Mouse (Mus musculus): ENCODE data around the gene Eya3. TPM values are rescaled to one million over a fixed set of nuclear protein-coding genes. Genes with fewer than 3 reads are reported as not detected.
"Not testable (repeated sequence)": the region's sequence is repeated elsewhere in the genome, so short reads cannot be mapped to it uniquely, and the experiment has no call there.

Eya3 gene
- total RNA-seq, 2 experiments from 2014 or later, result 27.9 to 32.3 TPM

DNA sequence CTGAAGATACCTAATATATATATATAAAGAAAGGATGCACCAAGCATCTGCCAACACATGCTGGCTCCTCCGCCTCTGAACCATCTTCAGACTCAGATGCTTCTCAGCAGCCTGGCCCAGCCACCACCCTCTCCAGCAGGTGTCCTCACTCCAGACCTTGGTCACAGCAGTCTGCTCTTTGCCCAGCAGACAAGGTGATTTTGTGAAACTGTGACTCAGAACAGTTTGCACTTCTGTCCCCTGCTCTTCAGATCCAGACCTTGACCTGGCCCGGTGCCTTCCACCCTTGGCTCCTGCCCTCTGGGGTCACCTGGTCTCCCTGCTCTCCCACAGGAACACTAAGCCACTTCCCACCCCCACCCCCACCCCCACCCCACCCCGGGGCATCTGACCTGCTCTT is 97.1 kb downstream of the Eya3 start:
- DNase-seq (ENCODE audit: low spot score in 2 of 2), result no peak

DNA sequence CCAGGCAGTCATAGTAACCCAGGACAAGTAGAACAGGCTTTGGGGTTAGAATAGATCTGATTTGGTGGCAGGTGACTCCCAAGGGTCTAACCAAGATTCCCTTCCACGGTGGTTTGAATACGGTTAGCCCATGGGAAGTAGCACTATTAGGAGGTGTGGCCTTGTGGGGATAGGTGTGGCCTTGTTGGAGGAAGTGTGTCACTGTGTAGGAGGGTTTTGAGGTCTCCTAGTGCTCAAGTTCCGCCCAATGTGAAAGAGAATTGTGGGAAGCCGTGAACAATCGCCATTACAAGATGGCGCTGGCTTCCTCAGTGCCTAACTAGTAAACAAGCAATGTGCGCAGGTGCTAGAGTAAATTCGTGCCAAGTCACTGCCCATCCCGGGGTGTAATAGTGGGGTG is 98.4 kb downstream of the Eya3 start:
- not testable (repeated sequence) for DNase-seq (ENCODE audit: low spot score in 2 of 2)

DNA sequence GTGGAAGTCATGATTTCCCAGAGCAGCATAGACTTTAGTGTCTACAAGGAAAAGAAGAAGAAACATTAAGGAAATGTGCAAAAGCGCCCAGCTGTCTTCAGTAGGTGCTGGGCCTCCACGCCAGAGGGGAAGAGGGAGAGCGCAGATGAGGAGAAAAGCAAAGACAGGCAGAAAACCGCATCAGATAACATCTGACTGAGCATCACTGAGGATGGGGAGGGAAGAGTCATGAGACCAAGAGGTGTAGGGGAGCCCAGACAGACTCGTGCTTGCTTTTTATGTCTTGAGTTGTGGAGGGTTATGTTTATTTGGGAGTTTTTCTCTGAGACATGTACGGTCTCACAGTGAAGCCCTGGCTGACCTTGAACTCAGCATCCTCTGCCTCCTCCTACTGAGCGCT is 102.7 kb downstream of the Eya3 start:
- no peak for DNase-seq (ENCODE audit: low spot score in 2 of 2)

DNA sequence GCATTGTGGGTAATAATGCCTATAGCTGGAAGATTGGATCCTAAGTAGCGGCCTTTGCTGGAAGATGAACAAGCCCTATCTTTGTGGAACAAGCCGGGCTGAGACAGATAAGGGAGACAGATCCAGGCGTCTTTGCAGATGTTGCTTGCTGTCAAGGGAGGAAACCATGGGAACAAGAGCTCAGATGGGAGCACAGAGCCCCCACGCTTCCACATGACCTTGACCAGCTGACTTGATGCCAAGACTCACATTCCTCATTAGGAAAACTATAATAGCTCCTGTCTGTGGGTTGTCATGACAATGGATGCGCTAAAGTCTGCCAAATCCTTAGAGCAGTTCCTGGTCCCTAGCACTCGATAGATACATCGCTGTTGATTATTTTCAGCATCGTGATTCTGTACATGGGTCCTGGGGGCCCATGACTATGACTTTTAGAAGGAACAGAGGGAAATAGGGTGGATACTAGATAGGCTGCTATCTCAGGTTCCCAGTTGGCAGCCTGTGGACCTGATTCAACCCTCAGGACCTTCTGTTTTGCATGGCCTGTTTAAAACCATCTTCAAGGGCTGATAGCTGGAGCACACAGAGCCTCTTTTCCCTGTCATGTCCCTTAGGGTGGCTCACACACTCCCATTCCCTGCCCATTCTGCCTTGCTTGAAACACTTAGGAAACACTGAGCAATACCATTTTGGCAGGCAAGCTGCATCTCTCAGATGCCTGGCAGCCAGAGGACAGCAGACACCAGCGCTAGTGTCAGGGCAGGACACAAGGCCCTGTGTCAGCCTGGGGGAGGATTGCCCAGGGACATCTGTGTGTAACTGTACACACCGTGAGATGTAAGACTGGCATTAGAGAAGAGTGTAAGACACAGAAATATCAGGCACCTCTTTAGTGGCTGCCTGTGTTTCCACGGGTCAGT is 105.5 kb downstream of the Eya3 start:
- DNase-seq (ENCODE audit: low spot score in 2 of 2), result no peak

DNA sequence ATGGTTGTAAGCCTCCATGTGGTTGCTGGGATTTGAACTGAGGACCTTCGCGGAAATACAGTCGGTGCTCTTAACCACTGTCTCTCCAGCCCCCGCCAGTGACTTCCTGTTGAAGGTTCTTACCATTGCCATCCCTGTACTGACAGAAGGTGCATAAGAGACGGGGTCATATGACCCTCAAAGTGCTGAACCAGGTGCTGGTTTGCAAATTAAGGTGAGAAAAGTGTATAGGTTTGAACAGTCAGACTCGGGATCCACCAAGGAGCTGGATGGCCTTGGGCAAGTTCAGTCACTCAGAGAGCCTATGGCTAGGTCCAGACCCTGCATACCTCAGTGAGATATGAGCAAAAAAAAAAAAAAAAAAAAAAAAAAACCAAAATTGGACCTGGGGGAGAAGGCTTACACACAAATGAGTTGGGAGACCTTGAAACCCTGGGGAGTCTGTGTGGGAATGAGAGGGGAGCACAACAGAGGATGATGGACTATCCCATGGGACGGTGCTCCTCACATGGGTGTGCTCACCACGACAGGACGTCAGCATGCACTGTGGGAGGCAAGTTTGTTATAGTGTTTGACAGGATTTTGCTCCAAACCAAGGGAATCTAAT is 108.2 kb downstream of the Eya3 start:
- no peak for DNase-seq (ENCODE audit: low spot score in 2 of 2)

DNA sequence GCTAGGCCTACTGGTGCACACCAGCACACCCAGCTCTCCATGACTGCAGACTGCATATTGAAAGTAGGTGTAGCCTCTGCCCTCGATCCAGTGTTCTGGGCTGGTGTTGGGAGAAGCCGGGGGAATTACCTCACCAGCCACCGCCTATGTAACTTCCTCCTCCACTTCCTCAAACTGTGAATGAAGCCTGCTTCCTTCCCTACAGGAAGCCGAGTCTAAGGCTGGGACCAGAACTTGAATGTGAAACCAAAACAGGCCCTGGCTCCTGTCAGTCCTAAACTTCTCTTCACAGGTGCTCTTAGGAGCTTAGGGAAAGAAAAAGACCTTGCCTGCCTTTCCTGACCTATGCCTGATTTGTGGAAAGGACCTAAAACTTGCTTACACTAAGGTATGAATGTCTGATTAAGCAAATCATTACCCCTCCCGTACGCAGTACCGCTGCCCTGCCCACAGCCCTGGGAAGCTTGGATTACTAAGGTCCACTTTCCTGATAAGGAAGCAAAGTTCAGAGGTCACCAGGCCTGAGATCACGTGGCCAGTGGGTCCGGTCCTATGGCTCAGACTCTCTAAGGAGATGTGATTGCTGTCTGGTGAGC is 109.0 kb downstream of the Eya3 start:
- DNase-seq (ENCODE audit: low spot score in 2 of 2), result no peak

DNA sequence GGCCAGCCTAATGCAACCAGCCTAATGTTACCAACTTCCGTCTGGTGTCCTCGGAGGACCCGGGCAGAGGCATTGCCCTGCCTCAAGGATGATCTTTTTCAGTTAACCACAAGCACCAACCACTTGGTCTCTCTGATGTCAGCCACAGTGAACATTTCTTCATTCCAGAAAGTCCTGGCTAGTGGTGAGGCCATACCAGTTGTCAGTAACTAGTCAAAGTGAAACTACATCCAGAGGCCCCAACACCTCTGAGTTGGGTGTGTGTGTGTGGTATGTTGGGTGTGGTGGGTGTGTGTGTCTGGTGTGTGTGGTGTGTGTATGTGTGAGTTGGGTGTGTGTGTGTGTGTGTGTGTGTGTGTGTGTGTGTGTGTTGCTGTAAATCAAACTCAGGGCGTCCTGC is 110.0 kb downstream of the Eya3 start:
- DNase-seq (ENCODE audit: low spot score in 2 of 2), result no peak

DNA sequence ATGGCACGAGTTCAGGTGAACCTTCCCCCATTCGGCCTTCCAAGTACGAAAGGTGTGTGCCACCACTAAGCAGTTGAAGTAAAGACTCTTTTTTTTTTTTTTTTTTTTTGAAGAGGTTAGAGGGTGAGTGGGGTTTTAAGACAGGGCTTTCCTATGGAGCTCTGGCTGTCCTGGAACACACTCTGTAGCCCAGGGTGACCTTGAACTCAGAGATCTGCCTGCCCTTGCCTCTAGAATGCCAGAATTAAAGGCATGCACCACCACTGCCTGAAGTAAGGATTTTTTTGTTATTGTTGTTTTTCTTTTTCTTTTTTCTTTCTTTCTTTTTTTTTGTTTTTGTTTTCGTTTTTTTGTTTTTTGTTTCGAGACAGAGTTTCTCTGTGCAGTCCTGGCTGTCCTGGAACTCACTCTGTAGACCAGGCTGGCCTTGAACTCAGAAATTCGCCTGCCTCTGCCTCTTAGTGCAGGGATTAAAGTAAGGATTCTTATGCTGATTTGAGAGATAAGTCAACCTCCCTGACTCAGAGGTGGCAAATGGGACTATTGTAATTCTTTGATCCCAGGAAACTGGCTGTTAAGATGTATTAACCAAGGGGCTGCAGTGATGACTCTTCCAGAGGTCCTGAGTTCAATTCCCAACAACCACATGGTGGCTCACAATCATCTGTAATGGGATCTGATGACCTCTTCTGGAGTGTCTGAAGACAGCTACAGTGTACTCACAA is 110.6 kb downstream of the Eya3 start:
- DNase-seq (ENCODE audit: low spot score in 2 of 2), result no peak

DNA sequence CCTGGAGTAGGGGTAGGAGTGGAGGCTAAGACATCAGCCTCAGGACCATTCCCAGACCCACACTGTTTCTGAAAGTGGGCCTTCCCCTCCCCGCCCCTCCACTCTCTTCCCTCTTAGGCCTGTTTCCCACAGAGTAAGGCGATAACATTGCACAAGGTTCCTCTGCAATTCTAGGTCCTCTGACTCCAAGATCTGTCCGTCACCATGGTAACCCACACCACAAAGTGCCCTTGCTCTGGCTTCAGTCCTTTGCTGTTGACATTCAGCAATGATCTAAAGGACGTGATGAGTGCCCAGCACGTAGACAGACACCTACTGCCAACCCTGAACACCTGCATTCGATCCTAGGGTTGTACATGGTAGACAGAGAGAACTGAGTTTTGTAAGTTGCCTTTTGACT is 114.2 kb downstream of the Eya3 start:
- DNase-seq (ENCODE audit: low spot score in 2 of 2), result no peak

DNA sequence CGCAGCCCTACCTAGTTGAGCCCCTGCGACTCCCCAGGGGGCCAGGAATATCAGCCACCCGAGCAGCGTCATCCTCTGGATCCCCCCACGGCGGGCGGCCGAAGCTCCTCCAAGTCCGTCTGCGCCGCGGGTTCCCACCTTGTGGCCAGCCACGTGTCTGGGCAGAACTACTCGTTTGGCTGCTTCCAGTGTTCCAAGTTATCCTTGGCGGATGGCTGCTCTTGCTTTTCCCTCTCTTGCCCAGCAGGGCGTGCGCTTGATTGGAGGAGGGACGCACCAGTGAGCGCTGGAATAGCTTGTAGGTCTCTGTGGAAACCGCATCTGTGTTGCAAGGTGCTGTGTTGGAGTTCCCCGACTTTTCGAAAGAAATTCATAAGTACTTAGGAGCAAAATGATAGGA is 118.2 kb downstream of the Eya3 start, which contains the start of gene Smpdl3b:
Smpdl3b (minus strand) TSS at position 279 of the 400 bp plus-strand sequence.
- peak; percentile 63 to 66 for DNase-seq (ENCODE audit: low spot score in 2 of 2)

DNA sequence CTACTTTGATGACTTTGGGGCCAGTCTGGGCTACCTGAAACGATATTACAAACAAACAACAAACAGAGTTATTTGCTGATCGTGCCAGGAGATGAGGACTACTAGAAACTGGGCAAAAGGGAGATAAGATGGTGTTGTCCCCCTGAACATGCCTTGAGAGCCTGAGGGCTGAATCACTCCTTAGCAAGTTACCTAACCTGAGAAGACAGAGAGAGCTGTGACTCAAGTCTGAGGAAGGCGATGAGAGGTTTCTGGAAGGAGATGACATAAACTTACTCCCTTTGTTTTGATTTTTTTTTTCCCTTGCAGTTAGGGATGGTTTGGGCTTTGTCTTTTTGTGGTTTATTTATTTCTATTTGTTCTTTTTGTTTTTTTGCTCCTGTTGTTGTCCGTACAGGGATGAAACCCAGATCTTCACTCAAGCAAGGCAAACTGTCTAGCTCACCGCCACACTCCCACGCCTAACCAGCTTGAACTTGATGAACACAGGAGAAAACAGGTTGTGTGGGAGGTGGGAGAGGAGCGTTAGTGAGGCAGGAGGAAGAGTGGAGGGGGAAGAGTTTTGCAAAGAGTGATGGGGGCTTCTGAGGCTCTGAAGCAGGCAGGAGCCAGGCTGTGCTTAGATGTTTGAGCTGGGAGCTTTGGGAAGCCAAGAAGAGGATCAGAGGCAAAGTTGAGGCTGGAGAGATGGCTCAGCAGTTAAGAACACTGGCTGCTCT is 119.0 kb downstream of the Eya3 start:
- DNase-seq (ENCODE audit: low spot score in 2 of 2), result no peak

DNA sequence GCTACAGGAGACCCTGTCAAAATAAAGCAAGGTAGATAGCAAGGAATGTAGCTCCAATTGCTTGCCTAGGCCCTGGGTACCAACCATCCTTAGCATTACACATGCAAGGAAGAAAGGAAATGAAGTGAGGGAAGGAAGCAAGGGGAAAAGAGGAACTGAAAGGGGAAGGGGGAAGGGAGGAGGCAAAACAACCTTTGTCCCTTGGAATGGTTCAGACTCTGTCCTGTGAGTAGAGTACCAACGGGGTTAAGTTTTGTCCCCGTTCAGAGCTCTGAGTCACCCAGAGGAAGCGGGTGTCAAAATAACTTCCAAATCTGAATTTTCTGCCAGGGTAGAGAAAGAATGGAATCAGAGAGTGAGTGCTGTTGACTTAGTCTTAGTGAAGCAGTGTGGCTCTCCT is 121.5 kb downstream of the Eya3 start:
- no peak for DNase-seq (ENCODE audit: low spot score in 2 of 2)

DNA sequence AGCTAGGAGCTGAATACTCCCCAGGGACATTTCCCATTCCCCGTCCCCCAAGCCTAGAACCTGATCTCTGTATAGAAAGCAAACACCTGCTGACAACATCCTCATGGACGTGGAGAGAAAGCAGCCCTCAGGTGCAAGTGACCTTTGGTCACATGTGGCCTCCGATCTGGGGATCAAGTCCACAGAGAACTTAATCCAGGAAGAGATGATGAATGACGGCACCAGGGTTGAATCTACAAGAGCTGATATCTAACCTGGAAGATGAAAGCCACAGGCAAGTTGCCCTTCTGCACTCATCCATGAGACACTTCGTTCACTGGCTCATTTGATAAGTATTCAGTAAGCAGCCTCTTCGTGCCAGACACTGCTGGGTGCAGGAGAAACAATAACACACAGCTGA is 123.8 kb downstream of the Eya3 start:
- no peak for DNase-seq (ENCODE audit: low spot score in 2 of 2)

DNA sequence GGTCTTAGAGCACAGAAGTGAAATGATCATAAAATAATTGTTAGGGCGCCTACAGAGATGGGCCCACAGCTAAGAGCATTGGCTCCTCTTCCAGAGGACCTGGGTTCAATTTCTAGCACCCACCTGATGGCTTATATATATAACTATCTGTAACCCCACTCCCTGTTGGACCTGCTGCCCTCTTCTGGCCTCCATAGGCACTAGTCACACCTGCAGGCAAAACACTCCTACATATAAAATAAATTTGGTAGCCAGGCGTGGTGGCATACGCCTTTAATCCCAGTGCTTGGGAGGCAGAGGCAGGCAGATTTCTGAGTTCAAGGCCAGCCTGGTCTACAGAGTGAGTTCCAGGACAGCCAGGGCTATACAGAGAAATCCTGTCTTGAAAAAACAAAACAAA is 124.3 kb downstream of the Eya3 start:
- not testable (repeated sequence) for DNase-seq (ENCODE audit: low spot score in 2 of 2)

DNA sequence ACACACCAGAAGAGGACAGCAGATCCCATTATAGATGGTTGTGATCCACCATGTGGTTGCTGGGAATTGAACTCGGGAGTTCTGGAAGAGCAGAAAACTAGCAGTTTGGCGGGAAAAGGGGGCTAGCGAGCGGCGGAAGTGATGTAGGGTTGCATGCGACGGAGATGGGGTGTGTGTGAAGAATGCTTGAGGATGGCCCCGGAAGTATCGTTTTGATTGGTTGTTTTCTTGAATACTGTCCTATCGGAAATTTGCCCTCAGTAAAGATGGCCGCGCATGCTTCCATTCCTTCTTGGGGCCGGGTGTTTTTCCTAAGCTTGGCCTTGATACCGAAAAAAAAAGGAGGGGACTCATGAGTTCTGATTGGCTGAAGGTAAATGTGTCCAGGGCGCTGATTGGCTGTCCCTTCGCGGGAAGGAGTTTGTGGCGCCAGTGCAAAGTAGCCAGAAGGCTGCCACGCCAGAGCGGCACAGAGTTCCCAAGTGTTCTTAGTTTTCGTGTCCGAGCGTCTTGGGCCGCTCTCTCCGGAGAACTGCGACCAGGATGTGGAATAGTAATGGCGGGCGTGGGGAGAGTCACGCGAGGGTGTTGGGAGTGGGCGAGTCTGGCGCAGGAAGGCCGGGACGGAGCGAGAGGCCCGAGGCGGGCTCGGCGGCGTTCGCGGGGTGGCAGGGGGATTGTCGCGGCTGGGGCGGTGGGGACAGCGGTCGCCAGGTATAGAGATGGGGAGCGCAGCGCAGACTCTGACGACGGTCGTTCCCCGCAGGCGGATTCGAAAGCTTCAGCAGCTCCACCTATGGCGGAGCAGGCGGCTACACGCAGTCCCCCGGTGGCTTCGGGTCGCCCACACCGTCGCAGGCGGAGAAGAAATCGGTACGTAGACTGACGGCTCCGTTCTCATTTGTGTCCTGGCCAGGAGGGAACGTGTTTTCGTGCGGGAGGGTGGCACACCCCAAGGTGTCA is 129.4 kb downstream of the Eya3 start, which contains the start of gene Rpa2:
Rpa2 (plus strand) TSS at position 419 of the 963 bp plus-strand sequence.
- peak; percentile 96 for DNase-seq (ENCODE audit: low spot score in 2 of 2)

DNA sequence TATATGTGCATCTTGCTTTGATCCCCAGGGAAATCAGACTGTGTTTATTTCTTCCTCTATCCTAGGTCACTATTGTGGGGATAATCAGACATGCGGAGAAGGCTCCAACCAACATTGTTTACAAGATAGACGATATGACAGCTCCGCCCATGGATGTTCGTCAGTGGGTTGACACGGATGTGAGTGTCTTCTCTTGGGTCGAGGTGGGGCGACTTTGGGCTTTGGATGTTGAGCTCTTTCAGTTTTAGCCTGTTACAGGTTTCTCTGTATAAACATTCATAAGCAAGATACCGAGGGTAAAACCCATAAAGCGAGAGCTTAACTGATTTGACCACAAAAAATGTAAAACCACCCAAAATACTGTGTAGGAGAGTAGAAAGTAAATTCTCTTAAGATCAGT is 133.0 kb downstream of the Eya3 start:
- no peak for DNase-seq (ENCODE audit: low spot score in 2 of 2)
